Mouse (Mus musculus): ENCODE data around the gene Cstl1. TPM values are rescaled to one million over a fixed set of nuclear protein-coding genes. Genes with fewer than 3 reads are reported as not detected.
"Not testable (repeated sequence)": the region's sequence is repeated elsewhere in the genome, so short reads cannot be mapped to it uniquely, and the experiment has no call there.

Cstl1 gene
- polyA plus RNA-seq, 1 experiment from 2014 or later: not detected

- peak; percentile 92 for ATAC-seq (ENCODE audit: low read depth)
- no peaks in the 10 kb centered on the region for H3K9me3 ChIP-seq
- H3K27me3 ChIP-seq: no peaks in the 10 kb centered on the region
- no peaks in the 10 kb centered on the region for H3K36me3 ChIP-seq
- no peaks in the 10 kb centered on the region for H3K4me1 ChIP-seq (replicated peaks)
- H3K27ac ChIP-seq (replicated peaks): no peak overlapping the region
- H3K9ac ChIP-seq: peak overlapping the region; percentile 54; the same call in 1 of the 2 replicates
- peak overlapping the region; percentile 33 for H3K4me3 ChIP-seq
- H3K4me2 ChIP-seq: peak overlapping the region; percentile 58
- 19% methylated on average over 15 of the region's 15 CpGs for WGBS
These were observed 2.0 kb downstream of the Cstl1 start for GRCm38 (mm10) chr2:148751893-148752813.

- Histone ChIP-seq H3K36me3 (no peaks in the 10 kb centered on the region), H3K4me3 (no peak overlapping the region), H3K9me3 (no peaks in the 10 kb centered on the region), H3K27me3 (no peaks in the 10 kb centered on the region), H3K4me2 (no peak overlapping the region), H3K4me1 (replicated peaks) (no peaks in the 10 kb centered on the region), H3K9ac (no peak overlapping the region), H3K27ac (replicated peaks) (no peak overlapping the region)
- ATAC-seq (ENCODE audit: low read depth): no peak
- 65% methylated on average over 1 of the region's 1 CpGs for WGBS
These were observed 4.2 kb downstream of the Cstl1 start for GRCm38 (mm10) chr2:148754310-148754846.

DNA sequence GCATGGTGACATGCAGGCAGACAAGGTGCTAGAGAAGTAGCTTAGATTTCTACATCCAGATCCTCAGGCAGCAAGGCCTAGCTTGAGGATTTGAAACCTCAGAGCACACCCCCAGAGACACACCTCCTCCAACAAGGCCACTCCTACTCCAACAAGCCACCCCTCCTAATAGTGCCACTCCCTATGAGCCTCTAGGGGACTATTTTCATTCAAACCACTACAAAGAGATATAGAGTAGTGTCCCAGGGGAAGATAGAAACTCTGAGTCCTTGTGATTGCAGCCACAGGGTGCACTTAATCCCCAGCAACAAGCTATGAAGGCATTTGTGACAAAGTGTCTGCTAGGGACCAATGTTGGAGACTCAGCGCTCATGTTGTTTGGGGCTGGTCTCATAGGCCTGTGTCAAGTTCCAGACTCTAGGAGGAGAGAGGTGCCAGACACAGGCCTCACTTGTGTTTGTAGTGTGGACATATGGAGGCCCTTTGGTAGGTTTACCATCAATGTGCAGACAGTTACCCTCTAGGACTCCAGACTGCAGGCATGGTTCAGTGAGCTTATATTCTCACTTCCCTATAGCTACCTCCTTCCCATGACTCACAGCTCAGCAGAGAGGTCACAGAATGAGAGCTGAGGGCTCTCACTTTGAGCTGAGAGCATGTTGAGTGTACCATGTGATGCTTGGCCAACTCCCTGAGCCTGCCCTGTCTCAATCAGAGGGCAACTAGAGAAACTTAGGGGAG, 13.7 kb downstream of the Cstl1 start:
- no peak overlapping the region for H3K27ac ChIP-seq (replicated peaks)
- H3K9me3 ChIP-seq: no peaks in the 10 kb centered on the region
- H3K27me3 ChIP-seq: no peaks in the 10 kb centered on the region
- H3K4me1 ChIP-seq (replicated peaks): no peaks in the 10 kb centered on the region
- H3K9ac ChIP-seq: no peak overlapping the region
- H3K4me2 ChIP-seq: no peak overlapping the region
- 100% methylated on average over 1 of the region's 1 CpGs for WGBS
- no peaks in the 10 kb centered on the region for H3K36me3 ChIP-seq
- no peak overlapping the region for H3K4me3 ChIP-seq
- ATAC-seq (ENCODE audit: low read depth): no peak

GRCm38 (mm10) chr2:148771397-148771796, 21.2 kb downstream of the Cstl1 start, which contains the start of gene Cst11:
Gene Cst11, minus strand, starts transcription at chr2:148771497.
- H3K9ac ChIP-seq; H3K4me1 ChIP-seq (replicated peaks); ATAC-seq (ENCODE audit: low read depth); H3K4me2 ChIP-seq; H3K4me3 ChIP-seq; H3K27ac ChIP-seq (replicated peaks); H3K36me3 ChIP-seq; H3K9me3 ChIP-seq; H3K27me3 ChIP-seq: not testable (repeated sequence)
- 86% methylated on average over 4 of the region's 4 CpGs for WGBS

- ATAC-seq (ENCODE audit: low read depth): no peak
These were observed 31.6 kb downstream of the Cstl1 start, which contains the start of gene 8030411F24Rik for GRCm38 (mm10) chr2:148781709-148782108. Gene 8030411F24Rik, plus strand, starts transcription at chr2:148782009.

GRCm38 (mm10) chr2:148789142-148789541, 39.0 kb downstream of the Cstl1 start, which contains the start of gene Cst12:
Gene Cst12, plus strand, starts transcription at chr2:148789361.
- H3K27me3 ChIP-seq: no peaks in the 10 kb centered on the region
- 93% methylated on average over 6 of the region's 6 CpGs for WGBS

More at GRCm38 (mm10) chr2:148781709-148782108, 31.6 kb downstream of the Cstl1 start, which contains the start of gene 8030411F24Rik:
- H3K4me1 ChIP-seq (replicated peaks): no peaks in the 10 kb centered on the region
- no peak within 1 kb of the TSS for H3K4me2 ChIP-seq
- H3K9me3 ChIP-seq: no peaks in the 10 kb centered on the region
- no peak within 1 kb of the TSS for H3K4me3 ChIP-seq
- 16% methylated on average over 1 of the region's 1 CpGs for WGBS
- no peaks in the 10 kb centered on the region for H3K36me3 ChIP-seq
- no peak within 1 kb of the TSS for H3K27ac ChIP-seq (replicated peaks)
- no peak within 1 kb of the TSS for H3K9ac ChIP-seq
- no peaks in the 10 kb centered on the region for H3K27me3 ChIP-seq

DNA sequence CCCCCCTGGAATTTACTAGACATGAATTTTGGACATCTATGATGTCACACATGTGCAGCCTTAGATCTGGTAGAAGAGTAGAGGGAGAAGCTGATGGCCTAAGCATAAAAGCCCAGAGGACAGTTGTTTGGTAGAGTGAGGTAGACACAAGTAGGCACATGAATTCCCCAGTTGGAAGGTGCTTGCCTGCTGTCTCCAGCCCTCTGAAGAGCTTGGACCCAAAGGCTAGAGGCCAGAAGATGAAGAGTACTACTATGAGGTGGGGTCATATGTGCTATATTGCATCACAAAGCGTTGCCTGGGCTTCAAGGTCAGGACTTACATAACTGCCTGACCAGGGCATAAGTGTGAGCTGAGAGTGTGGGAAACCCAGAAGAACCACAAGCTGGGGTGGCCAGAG, 48.3 kb downstream of the Cstl1 start, which contains the start of gene Cst8:
Gene Cst8 (plus strand): TSS at position 301 of the 400 bp plus-strand sequence.
- H3K36me3 ChIP-seq: no peaks in the 10 kb centered on the region
- no peak within 1 kb of the TSS for H3K4me3 ChIP-seq
- H3K9me3 ChIP-seq: no peaks in the 10 kb centered on the region
- no peaks in the 10 kb centered on the region for H3K4me1 ChIP-seq (replicated peaks)
- ATAC-seq (ENCODE audit: low read depth): no peak
- 90% methylated on average over 1 of the region's 1 CpGs for WGBS
- H3K4me2 ChIP-seq: no peak within 1 kb of the TSS
- no peaks in the 10 kb centered on the region for H3K27me3 ChIP-seq
- no peak within 1 kb of the TSS for H3K9ac ChIP-seq
- no peak within 1 kb of the TSS for H3K27ac ChIP-seq (replicated peaks)

More at GRCm38 (mm10) chr2:148789142-148789541, 39.0 kb downstream of the Cstl1 start, which contains the start of gene Cst12:
- Histone ChIP-seq H3K9me3 (no peaks in the 10 kb centered on the region; the same call in 1 of the 2 replicates), H3K27ac (replicated peaks) (no peak within 1 kb of the TSS), H3K9ac (no peak within 1 kb of the TSS), H3K36me3 (no peaks in the 10 kb centered on the region), H3K4me1 (replicated peaks) (no peaks in the 10 kb centered on the region), H3K4me3 (no peak within 1 kb of the TSS), H3K4me2 (no peak within 1 kb of the TSS)
- no peak for ATAC-seq (ENCODE audit: low read depth)

- no peak overlapping the region for H3K4me2 ChIP-seq
- ATAC-seq (ENCODE audit: low read depth): no peak
- no peaks in the 10 kb centered on the region for H3K27me3 ChIP-seq
- H3K9ac ChIP-seq: no peak overlapping the region
- WGBS: 81% methylated on average over 3 of the region's 3 CpGs
- no peaks in the 10 kb centered on the region for H3K4me1 ChIP-seq (replicated peaks)
- no peak overlapping the region for H3K27ac ChIP-seq (replicated peaks)
- H3K36me3 ChIP-seq: no peaks in the 10 kb centered on the region
- H3K9me3 ChIP-seq: no peaks in the 10 kb centered on the region
- H3K4me3 ChIP-seq: no peak overlapping the region
These were observed 51.3 kb downstream of the Cstl1 start for GRCm38 (mm10) chr2:148801491-148801921.

Other genes with a start within 250 kb of the Cstl1 start
- gene Nxt1, start 77.8 kb upstream of the Cstl1 start, polyA plus RNA-seq (2015; fragmentation: Nextera tagmentation; extraction: Ambion mirVana): 49.2 and 56.4 TPM in 2 replicates
- 14.6 and 18.2 TPM in 2 replicates for gene Gzf1, start 69.3 kb upstream of the Cstl1 start, polyA plus RNA-seq (2015; fragmentation: Nextera tagmentation; extraction: Ambion mirVana)
- gene Napb, start 17.9 kb upstream of the Cstl1 start, polyA plus RNA-seq (2015; fragmentation: Nextera tagmentation; extraction: Ambion mirVana): 50.0 and 54.0 TPM in 2 replicates
- not detected in 2 replicates for gene Cst11, start 21.1 kb downstream of the Cstl1 start, polyA plus RNA-seq (2015; fragmentation: Nextera tagmentation; extraction: Ambion mirVana)
- gene 8030411F24Rik, start 31.7 kb downstream of the Cstl1 start, polyA plus RNA-seq (2015; fragmentation: Nextera tagmentation; extraction: Ambion mirVana): not detected in 2 replicates
- not detected in 2 replicates for gene Cst12, start 39.0 kb downstream of the Cstl1 start, polyA plus RNA-seq (2015; fragmentation: Nextera tagmentation; extraction: Ambion mirVana)
- not detected in 2 replicates for gene Cst8, start 48.4 kb downstream of the Cstl1 start, polyA plus RNA-seq (2015; fragmentation: Nextera tagmentation; extraction: Ambion mirVana)
- not detected in 2 replicates for gene Cst13, start 69.7 kb downstream of the Cstl1 start, polyA plus RNA-seq (2015; fragmentation: Nextera tagmentation; extraction: Ambion mirVana)
- not detected in 2 replicates for gene Cst9, start 84.8 kb downstream of the Cstl1 start, polyA plus RNA-seq (2015; fragmentation: Nextera tagmentation; extraction: Ambion mirVana)
- gene 9230104L09Rik, start 114.7 kb downstream of the Cstl1 start, polyA plus RNA-seq (2015; fragmentation: Nextera tagmentation; extraction: Ambion mirVana): not detected in 2 replicates
- 512 and 524 TPM in 2 replicates for gene Cst3, start 125.3 kb downstream of the Cstl1 start, polyA plus RNA-seq (2015; fragmentation: Nextera tagmentation; extraction: Ambion mirVana)

Measured in neural tube, embryonic 13.5 days (tissue).